Mouse (Mus musculus) spleen, adult 12 weeks (tissue): ENCODE measurements at regions not wholly inside any gene's neighbourhood (a gene's known extent, or its start where the extent isn't known, plus 50 kb on each side); places are given as distances from the start of the nearest gene placed in this dataset.

Experiments used
- DNase-seq: peaks from one replicate; pipeline ENCODE4 v3.0.0; 2022; ENCODE audit warnings: low spot score

DNA sequence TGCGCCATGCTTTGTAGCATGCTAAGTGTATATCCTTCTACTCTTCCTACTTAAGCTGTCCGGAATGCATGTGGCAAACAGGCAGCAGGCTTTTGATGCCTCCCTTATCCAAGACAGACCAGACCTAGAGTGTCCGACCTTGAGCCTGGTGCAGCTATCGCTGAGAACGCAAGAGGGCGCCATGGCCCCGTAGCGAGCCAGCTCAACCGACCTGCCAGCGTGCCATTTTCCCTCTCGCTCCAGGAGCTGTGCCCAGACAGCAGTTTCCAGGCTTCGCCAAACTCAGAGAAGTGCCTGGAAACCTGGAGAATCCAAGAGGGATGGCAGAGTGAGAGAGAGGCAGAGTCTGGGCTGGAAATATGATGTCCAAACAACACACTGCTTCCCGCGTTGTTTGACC, 155.8 kb upstream of the Gm12830 start:
- DNase-seq: peak; percentile 26

DNA sequence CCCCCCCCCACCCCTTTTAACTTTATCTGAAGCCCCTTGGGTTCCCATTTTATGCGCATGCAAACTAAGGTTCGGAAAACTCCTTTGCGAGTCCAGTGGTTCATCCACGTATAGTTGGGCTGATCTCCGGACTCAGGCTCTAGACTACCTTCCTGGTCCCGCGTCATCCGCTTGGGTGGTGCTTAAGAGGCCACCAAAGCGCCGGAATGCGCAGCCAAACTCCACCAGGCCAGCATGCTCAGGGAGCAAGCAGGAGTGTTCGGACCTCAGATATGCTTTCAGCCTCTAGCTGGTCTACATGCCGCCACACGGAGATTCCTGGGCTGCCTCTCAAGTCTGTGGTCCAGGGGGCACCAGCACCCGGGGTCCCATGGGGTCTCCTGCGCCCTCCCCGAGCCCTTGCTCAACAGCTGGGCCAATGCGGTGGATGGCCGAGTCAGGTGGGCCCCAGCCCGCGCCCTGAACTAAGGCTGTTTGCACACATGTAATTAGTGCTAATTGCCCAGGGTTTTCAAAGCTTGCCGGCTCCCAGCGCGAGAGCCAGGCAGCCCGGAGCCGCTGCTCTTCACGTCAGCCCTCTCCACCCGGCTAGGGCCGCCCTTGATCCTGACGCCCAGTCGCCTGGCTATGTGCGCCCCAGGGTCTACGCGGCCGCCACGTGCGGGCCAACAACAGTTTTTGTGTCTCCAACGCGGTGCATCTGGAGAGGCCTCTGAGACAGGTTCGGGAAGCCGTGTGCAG, 155.1 kb upstream of the Gm12830 start:
- DNase-seq: no peak

DNA sequence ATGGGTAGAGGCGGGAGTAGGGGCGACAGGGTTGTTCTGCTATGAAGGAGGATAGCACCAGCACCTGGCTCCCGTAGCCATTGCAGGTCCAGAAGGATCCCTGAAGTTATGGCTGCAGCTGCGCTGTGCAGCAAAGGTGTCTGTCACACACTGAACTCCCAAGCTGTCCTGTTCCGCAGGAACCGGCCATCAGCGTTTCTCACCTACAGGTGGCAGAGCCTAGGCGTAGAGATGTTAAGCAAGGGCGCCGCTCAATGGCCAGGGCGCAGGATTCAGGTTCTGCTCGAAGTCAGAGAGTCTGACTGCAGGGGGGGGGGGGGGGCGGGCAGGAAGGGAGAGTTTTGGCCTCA, 154.6 kb upstream of the Gm12830 start:
- no peak for DNase-seq

DNA sequence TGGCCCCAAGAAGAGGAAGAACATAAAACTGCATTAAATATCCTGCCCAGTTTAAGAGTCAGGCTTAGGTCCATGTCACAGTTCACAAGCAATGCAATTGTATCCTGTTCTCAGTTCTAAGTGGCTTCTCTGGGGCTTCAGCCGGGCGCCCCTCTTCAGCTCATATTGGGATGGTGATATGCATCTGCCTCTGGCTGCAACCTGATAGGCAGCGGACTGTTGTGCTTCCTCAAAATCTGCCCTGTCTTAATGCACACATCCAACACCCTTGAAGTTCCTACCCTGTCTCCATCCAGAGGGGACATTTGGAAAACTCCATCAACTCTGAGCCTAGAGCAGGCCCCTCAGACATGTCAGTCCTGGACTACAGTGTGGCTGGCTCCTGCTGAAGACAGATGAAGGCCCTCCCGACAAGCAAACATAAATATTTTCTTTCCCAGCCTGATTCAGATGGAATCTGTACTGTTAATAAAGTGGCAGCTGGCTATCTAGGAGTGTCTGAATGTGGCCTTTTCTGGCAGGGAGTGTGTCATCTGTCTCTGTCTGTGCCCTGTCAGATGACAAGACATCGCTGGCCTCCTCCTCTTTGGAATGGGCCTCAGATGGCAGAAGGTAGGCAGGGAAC, 149.3 kb upstream of the Gm12830 start:
- DNase-seq: no peak

DNA sequence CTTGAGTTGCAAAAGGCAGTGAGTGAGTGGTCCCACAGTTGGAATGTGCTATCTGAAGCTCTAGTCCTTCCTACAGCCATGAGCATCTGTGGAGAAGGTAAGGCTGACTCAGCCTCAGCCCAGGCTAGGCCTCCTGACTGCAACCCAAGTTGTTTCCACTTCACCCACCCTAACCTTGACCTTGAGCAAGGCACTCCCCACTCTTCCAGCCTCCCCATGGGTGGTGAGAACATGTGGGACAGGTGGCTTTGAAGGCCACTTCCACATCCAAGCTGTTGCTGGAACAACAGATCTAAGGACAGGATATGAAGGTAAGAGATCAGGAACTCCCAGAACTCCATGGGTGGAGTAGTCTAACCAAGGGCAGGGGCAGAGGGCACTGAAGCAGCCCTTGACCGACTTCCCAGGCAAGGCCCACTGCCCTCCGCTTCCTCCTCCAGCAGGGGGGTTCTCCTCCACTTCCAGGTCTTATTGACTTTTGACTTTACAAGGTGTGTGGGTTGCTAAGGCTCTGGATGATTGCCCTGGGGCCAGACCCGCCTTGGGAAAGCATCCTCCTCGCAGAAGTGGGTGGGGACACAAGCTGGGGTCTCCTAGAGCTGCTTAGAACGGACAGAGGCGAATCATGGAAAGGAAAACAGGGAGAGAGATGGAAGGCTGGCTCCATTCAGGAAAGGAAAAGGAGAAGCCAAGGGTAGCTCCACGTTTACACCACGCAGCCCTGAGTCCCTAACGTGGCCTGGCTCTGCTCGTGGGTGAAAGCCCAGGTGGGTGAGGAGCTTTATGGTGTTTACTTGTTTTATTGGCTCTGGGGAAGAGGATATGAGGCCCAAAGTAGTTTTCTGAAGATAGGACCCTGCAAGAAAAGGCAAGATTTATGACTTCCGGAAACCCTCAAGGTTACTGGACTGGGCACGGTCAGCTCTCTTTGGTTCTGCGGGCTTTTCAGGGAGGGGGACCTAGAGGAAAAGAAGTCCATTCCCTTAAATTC, 144.3 kb upstream of the Gm12830 start:
- DNase-seq: no peak

DNA sequence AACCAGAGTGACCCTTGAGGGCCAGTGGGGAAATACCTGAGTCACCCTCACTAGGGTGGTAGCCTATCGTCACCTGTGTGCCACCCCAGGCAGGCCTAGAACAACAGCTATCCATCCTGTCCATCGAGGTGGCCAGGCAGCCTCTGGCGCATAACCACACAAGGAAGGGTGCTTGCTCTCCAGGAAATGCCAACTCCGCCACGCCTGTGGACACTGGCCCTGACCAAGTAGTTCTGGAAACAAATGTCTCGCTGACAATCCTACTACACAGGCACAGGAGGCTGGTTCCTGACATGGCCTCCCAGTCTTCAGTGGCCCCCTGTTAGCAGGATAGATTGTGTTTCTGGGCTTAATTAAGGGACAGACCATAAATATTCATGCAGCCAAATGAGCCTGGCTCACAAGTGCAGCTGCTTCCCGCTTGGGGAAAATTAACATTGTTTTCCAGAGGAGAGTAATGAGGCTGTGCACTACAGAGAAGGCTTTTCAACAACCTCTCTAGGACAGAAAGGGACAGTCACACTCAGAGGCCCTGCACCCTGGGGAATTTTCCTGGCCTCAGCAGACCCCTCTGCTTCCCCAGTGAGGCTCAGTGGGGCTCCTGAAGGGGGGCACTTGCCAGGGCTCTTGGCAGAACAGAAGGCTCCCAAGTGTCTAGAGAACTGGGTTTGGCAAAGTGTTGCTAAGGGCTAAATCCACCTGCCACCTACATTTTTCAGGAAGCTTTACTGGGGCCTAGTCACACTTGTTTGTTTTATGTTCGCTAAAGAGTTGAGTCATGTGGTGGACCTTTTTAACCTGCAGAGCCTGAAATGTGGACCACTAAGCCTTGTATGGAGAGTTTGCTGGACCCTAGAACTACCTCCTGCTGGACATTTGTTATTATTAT, 143.2 kb upstream of the Gm12830 start:
- no peak for DNase-seq

DNA sequence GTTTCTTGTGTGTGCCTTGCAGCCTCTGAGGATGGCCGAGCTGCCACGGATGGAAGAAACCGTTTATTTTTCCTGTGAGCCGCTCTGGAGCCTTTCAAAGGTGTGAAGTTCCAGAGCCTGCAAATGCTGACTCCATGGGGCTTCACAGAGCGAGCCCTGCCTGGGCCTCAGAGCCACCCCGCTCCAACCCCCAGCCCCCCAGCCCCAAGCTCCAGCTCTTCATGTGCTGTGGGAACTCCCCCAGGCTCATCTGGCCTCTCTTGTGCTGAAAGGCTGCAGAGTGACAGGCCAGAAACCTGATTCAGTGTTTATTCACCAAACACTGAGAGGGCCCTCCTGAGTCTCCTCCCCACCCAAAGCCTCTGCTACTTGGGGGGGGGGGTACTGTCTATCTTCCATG, 141.2 kb upstream of the Gm12830 start:
- no peak for DNase-seq

DNA sequence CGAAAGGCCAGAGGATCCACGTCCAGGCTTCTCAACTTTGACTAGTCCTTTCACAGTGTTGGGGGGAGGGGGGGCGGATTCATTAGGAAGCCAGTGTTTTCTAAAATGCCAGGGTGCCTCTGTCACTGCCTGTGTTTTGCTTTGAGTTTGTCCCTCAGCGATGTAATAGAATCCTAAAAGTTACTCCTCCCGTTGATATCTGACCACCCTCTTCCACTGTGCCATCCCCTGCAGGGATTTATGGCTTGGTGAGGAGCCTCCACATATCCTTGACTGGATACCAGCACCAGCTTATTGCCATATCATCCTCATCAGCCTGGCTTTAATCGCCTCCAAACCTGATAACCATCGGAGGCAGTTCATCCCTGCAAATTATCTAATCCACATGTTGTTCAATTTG, 138.6 kb upstream of the Gm12830 start:
- DNase-seq: no peak

DNA sequence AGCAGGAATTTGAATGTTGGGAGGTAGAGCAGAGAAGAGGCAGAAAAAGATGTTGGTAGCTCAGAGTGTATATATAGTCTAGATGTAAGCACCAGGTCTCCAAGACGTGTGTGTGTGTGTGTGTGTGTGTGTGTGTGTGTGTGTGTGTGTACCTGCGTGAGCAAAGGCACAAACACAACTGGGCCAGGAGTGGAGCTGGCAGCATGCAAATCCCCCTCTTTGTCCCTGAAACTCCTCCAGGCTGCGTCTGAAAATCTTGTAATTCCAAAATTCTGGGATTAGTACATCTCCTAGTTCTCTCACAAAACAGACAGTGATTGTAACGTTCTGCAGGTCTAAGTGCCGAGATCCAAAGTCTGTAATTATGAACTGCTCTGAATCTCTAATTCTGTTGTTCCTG, 137.8 kb upstream of the Gm12830 start:
- DNase-seq: no peak

DNA sequence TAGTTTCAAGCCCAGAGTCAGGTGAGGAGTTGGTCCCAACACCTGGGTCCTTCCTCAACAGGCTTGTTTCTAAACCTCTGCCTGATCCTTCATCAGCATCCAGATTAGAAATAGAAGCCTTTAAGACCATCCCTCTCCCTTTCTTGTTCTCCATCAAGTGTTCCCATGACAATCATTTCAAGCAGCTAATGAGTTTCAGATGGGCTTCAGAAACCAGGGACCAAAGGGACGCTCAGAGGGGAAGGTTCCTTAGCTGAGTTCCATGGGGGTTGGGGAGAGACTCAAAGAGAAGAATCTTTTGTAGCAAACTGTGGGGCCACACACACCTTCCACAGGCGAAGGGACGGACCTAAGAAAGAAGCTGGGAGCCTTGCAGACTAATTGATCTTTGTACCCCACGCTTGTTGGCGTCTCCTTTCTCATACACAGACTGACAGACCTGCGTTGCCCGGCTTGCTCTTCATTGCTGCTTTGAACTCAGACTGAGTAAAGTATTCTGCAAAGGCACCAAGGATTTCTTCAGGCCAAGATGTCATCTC, 136.6 kb upstream of the Gm12830 start:
- DNase-seq: no peak

DNA sequence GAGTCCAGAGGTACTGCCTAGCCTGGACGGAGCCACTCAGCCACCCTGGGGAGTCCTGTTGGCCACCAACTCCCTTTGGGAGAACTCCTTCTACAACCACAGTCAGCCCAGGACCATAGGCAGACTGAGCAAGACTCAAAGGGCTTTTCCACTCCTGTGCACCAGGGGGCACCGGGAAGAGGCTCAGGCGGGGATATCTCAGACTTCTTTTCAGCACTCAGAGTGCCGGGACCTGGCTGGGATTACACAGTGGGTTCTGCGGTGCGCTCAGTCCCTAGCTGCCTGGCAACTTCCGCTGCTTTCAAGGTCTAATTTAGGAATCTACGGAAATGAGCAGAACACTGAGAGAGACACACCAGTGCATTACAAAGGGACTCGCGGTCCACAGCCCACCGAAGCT, 136.1 kb upstream of the Gm12830 start:
- no peak for DNase-seq

DNA sequence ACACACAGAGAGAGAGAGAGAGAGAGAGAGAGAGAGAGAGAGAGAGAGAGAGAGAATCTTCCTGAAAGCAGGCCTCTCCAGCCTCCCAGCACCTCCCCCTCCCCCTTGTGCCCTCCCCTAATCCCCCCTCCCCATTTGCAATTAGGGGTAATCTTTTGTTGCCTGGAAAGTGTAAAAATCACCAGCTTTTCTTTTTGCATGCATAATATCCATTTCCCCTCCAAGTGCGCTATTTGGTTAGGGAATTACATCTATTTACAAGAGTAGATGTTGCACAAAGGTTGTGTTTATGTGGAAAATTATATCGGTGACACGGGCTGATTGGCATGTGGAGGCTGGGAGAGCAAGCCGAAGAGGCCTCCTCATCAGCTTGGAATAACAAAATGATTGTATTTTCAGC, 135.4 kb upstream of the Gm12830 start:
- DNase-seq: no peak

DNA sequence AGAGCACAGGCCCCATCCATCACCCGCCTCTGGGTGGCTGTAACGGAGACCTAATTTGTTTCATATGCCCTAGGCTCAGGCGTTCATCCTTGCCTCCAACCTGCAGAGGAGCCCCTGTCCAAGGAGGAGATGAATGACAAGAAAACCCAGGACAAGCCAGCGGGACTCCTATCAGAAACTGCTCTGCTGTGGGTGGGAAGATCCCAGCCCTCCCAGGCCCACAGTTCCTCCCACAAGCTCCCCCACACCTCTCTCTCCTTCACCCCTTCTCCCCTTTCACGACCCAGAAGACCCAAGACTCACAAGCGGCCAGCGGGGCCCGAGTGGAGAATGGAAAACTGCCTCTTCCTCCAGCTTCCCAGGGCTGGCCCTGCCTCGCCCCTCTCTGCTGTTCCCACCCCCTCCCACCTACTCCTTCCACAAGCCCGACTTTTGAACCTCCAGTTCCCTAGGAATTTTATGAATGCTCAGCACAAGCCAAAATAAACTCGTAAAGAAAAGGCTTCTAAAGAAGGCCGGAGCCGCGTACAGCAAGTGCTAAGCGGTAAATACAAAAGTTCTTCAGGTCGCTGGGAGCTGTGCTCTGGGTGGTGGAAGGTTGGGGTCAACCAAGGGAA, 133.1 kb upstream of the Gm12830 start:
- no peak for DNase-seq

DNA sequence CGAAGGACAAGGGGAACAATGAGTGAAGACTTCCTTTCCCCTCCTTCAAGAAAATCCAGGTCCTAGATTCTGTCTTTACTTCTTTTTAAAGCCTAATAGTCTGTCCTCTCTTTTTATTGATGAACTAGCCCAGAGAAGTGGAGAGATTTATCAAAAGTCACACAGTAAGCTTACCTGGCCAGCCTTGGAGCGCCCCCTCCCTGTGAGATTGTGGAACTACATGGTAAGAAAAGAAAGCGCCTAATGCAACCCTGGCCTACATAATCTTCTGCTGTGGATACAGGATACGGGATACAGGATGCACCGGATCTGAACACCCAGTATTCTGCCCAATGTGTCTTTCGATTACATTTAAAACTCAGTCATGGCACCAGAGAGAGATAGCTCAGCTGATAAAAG, 132.6 kb upstream of the Gm12830 start:
- DNase-seq: no peak

DNA sequence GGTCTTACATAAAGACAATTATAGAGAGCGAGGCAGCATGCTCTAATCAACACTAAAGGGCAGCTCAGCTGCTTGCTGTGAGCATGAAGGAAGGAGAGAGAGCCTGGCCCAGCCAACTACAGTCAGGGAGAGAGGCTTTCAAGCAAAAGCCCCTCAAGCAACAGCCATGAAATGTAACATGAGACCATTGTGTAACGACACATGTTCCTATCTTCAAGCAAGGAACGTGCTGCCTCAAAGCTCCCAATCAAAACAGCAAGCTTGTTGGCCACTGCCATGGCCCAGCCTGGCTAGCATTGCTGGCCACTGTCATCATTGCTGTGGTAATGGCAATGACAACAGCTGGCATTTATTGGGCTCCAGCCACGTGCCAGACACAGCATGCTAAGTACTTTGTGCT, 115.9 kb upstream of the Gm12830 start:
- no peak for DNase-seq

DNA sequence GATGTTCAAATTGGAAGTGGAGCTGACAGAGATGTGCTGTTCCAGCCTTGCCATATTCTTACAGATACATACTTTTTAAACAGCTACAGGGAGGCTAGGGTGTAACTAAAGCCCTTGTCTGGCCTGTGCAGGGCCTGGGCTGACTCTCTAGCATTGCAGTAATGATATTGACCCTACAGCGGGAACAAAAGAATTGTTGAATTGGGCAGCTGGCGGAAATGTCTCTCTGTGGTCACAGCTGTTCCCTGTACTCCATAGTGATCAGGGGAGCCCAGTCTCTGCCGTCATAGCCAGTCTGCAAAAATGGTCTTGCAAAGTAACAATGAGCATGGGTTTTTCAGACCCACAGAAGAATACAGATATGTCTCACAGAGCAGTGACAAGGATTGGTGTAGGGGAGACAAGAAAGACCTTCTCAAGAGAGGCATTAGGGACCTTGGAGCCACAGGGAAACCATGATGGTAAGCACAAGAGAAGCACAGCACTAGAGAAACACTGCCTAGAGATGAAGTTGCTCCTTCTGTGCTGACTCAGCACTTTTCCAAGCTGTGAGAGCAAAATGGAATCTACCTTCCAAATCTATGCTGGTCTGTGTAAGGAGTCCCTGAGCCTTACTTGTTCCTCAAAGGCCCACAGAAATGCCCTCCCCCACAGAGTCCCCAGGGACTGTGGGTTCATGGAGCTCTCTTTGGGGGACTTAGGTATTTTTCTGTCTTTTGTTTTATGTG, 111.2 kb upstream of the Gm12830 start:
- no peak for DNase-seq

DNA sequence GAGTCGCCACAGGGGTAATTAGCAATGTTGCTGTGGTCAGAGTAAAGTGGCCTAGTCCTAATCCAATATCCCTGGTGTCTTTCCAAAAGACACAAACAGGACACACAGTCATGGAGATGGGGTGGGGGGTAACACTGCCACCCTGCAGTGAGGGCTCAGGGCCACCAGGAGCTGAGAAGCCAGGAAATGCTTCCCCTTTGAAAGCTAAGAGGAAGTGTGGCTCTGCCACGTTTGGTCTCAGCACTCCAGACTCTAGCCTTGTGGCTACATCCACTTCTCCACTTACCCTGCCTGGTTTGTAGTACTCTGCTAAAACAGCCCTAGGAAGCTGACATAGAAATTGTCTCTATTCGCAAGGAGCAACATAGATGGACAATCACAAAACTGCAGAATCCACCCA, 110.4 kb upstream of the Gm12830 start:
- DNase-seq: no peak

DNA sequence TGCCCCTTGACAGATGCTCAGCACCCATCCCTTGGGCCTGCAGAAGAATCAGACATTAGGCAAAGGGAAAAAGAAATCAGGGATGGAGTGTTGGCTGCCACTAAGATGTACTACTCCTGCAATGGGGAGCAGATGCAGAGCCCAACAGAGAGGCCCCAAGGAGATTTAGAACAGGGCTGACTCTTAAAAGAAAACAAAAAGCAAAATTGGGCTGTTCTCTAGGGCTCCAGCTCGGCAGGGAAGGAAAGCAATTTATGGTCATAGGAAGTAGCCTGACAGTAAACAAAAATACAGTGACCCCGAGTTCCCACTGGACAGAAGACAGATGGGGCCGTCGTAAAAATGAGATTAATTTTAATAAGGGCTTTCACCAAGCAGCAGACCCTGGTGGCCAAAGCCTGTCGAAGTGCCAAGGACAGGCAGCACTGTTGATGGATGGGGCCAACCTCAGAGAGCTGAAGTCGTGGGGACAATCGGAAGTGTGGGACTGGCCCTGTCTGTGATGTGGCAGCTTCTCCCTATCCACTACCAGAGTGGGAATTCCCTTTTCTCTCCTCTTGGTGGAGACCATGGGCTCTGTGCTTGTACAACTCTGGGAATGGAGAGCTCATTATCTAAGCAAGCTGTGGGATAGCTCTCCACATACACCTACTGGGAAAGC, 109.4 kb upstream of the Gm12830 start:
- DNase-seq: no peak

DNA sequence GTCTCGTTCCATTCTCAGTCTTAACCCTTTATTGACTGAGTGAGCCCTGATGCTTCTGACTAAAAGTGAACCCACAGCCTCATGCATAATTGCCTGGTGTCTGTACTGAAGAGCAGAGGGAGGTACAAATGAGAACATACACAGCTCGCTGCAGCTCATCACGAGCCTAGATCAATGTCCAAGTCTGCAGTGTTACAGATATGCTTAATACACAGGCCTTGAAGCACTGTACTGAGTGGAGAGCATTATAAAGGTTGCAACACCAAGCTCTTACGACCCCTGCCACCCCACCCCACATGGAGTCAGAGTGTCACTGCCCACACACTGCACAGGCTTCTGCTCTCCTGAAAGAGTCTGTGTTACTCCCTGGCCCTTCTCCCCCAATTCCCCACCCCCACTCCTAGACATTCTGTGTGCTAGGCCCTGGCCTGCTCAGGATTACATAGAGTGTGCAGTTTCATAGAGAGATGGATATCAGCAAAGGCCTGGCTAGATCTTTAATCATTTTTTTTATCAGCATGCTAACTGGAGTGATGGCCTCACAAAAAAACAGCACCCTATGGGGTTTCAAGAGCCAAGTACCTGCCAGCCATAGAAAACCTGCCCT, 108.5 kb upstream of the Gm12830 start:
- DNase-seq: no peak

DNA sequence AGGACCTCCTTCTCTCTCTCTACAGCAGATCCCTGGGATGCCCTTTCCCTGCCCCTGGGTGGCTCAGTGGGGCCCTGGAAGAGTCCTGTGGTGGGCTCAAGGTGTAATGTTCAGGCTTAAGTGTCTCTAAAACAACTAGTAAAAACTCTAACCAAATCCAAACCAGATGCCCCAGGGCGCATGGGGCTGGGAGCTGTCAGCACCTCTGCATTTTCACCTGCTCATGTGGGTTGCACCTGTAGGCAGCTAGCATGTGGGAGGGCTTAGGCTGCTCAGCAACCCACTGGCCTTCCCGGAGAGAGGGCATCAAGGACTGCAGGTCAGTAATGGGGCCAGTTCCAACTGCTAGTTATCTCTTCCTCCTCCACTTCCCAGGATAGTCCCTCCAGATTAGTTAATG, 104.8 kb upstream of the Gm12830 start:
- DNase-seq: no peak
